Mouse (Mus musculus): ENCODE results near the gene Rab20.

DNA sequence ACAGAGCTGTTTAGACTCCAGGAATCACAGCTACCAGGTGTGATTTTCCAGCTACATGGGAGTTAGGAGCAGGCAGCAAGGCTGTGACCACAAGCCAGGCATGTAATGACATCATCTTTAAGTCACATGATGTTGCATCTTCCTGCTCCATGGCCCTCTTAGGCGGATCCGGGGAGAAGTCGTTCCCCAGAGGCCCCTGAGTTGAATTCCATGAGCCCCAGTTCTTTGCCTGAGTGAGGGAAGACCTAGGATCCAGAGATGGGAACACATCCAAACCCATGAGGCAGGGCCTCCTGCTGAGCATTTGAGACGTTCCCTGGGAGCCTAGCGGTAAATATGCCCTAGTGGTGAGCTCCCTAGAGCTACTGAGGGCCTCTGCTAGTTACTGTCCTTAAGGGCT lies 66.1 kb downstream of the Rab20 start:
- TF ChIP-seq EP300 (IDR thresholded peaks at IDR 0.05; ENCODE audit: insufficient read depth, low read depth, low read length) (no peak), POLR2A (IDR thresholded peaks at IDR 0.05; ENCODE audit: insufficient read depth, low read depth, low read length) (no peak)
